Mouse (Mus musculus) right cerebral cortex, postnatal 10 days (tissue): ENCODE results near the gene Cemip2.
"Not testable (repeated sequence)": the region's sequence is repeated elsewhere in the genome, so short reads cannot be mapped to it uniquely, and the experiment has no call there.

ENCODE experiments used
- DNase-seq, 2 experiments: peaks; one replicate each; pipeline ENCODE4 v3.0.0; 2021; ENCODE audit warnings: low spot score in 2 of 2

Gene Cemip2

DNA sequence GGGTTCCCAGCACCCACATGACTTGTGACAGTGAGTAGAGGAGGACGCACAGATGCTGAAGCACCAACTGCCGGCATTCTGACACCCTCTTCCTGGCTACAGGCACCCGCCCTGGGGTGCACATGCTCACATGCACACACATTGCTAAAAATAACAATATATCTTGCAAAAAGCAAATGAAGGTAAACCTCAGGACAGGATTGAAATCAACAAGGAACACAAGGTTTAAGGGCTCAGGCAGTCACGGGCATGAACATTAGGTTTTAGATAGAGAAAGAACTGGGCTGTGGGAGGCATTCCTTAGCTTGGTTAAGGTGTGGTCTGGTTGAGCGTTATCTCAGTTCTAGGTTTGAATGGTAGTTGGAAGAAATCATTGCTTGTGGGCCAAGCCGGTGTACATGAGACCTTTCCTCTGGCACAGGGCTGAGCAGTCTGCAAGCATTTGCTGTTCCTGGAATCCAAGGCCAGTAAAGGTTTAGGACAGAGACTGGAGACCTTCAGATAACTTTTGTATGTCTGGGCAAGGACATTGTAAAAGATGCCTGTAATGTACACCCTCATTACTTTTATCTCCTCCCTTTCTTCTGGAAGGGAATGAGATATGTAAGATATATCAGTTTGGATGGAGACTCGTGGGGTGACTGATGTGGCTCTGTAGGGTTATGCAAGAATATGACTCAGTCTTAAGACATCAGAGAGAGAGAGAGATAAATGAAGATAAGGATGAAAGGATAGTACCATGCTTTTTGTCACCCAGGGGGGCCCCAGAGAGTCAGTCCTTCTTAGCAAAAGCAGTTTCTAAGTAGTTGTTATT lies 87.3 kb downstream of the Cemip2 start:
- no peak for DNase-seq

GRCm38 (mm10) chr19:21866094-21866493 lies 88.0 kb downstream of the Cemip2 start:
- DNase-seq, result no peak

DNA sequence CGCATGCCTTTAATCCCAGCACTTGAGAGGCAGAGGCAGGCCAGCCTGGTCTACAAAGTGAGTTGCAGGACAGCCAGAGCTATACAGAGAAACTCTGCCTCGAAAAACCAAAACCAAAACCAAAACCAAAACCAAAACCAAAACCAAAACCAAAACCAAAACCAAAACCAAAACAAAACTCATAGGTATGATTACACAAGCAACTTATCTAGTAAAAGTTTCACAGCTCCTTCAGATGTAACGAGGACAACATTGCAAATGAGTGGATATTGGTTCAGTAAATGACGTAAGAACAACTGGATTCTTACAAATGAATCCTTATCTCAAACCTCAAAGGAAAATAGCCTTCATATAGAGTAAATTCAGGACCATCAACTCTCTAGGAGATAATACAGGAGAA lies 88.6 kb downstream of the Cemip2 start:
- DNase-seq, result not testable (repeated sequence)

GRCm38 (mm10) chr19:21868471-21868870 lies 90.3 kb downstream of the Cemip2 start:
- DNase-seq, result no peak

- DNase-seq, result no peak
Observed at GRCm38 (mm10) chr19:21882110-21882940, 104.2 kb downstream of the Cemip2 start.

DNA sequence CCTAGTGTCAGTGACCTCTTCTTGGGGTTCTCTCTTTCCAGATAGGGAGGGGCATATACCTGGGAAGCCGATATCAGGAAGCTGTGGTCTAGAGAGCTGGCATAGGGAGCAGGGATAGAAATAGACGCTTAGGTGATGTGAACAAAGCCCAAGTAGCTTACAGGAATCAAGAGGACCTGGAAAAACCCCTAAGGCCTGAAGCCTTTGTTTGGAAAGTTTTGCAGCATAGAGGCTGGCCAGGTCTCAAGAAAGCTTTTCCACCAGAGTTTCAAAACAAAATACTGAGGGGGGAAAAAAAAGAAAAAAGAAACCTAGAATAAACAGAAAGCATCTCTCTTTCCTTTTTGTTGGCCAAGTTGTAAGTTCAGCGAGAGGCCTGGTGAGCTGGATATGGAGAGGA lies 104.9 kb downstream of the Cemip2 start:
- no peak for DNase-seq

GRCm38 (mm10) chr19:21883922-21884321 lies 105.8 kb downstream of the Cemip2 start:
- no peak for DNase-seq

DNA sequence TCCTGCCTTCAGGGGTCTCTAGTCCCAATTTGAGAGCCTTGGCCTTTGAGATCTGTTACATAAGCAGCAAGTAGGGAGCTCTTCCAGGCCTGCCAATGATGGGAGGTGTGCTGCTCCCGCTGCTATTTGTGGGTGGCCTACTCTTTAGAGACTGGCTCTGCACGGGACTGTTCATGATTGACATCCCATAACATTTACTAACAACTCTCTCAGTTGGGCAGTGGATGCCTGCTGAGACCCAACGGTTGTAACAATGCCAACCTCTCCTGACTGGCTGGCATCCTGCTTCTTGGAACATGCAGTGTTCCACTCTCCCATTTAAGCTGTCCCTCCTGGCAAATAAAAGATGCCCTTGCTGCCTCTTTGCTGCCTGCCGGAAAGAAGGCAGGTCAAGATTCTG lies 106.2 kb downstream of the Cemip2 start:
- peak; percentile 33 to 35 for DNase-seq

GRCm38 (mm10) chr19:21886166-21886657 lies 108.1 kb downstream of the Cemip2 start:
- no peak for DNase-seq

DNA sequence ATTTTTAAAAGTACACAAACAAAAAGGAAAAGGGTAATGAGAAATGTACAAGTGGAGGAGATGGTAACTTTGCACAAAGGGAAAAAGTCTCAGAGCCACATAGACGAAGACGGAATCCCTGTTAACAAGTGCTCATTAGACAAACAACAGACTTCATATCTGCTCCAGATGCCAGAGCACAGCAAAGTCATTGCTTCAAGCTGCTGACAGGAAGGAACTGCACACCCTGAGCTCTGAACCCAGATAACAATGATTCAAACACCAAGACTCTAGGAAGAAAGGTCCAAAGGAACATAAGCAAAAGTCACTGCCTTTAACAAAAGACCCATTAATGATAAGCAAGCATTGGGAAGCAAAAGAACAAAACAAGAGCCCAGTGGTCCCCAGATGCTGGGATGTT lies 112.6 kb downstream of the Cemip2 start:
- DNase-seq, result no peak

- DNase-seq, result no peak
Observed at GRCm38 (mm10) chr19:21894792-21895191, 116.7 kb downstream of the Cemip2 start.

DNA sequence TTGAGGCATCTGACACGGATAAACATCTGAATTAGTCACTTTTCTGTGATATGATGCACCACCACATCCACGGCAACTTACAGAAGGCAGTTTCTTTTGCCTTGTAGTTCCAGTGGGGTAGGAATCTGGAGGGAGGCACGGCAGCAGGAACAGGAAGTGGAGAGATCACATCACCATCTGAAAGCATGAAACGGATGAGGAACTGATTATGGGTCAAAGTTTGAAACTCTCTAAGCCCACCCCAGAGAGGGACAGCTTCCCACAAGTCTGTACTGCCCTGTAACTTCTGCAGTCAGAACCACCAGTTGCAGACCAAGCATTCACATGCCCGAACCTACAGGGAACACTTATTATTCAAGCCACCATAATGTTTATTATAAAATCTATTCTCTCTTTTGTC lies 117.4 kb downstream of the Cemip2 start:
- no peak for DNase-seq

DNA sequence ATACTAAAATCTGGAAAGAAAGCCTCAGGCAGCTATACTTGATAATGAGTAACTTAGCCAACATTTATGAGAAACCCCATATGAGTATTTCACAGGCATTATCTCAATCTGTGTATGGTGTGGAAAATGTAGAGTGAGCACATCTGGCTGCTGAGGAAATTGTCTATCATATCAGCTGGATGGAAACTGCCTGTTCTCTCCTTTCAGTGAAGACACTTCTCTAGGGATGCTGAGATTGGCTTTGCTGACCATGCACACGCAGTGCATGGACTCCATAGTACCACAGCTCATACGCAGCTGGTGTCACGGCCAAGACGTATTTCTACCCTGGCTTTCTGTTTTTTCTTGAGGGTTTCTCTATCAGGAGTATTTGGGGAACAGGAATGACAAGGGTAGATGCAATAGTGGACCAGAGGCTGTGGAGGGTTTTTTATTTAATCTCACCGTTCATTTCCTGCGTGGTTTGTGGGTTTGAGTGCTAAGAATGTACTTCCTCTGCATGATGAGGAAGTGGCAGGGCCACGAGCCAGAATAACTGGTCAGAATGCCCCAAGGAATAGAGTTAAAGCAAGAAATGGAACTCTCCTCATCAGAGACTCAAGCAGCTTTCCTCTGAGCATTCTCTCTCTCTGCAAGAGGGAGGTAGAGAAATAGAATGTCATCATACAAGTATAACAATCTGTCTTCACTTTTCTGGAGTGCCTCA lies 119.1 kb downstream of the Cemip2 start:
- no peak for DNase-seq

DNA sequence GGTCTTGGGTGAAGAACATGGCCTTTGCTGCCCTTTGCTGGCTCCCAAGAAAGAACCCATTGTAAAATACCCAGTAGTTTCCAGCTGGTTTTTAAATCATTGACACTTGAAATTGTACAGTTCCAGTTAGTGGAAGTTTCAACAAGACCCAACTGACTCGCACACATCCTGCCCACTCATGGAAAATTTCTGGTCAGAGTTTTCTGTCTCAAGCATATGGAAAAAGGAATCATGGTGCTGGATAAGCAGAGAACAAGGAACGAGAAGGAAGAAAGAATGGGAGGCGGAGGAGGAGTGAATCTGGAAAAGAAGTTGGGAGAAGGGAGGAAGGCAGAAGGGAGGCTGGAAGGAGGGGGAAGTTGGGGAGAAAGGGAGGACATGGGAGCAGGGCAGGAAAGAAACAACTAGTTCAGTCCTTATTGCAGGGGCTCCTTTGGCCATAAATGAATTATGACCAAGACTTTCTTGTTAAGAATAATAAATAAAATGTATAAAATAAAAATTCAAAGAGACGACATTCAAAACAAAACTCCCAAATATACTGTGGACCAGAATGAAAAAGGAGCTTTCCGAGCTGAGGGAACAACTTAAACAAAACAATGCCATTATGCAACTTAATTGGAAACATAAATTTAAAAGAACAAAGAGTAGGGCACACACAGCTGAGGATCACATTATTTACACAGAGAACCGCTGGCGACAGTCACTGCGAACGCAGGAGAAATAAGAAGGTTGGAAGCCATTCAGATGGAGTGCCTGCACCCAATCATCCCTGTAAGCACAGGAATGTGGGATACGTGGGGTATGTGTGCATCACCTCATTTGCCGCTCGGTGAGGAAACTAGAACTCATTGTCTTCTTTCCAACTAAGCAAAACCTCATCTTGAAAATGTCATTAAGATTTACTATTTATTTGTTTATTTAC lies 120.1 kb downstream of the Cemip2 start:
- no peak for DNase-seq
